Mouse (Mus musculus) bone marrow, adult 2 months (tissue): ENCODE results near the gene Cmc2.

ENCODE experiments used
- CTCF ChIP-seq: fragments of 200-500 bp; IDR thresholded peaks from 2 replicates; pipeline ENCODE4 v1.5.1; 2011; ENCODE audit warnings: low read length, control low read depth; ENCODE audit not compliant: control insufficient read depth, insufficient read depth
- POLR2A ChIP-seq: fragments of 200-500 bp; IDR thresholded peaks from 2 replicates; pipeline ENCODE4 v1.6.1; 2011; ENCODE audit warnings: low read depth, mild to moderate bottlenecking, control low read depth, low read length, borderline replicate concordance; ENCODE audit not compliant: control insufficient read depth

DNA sequence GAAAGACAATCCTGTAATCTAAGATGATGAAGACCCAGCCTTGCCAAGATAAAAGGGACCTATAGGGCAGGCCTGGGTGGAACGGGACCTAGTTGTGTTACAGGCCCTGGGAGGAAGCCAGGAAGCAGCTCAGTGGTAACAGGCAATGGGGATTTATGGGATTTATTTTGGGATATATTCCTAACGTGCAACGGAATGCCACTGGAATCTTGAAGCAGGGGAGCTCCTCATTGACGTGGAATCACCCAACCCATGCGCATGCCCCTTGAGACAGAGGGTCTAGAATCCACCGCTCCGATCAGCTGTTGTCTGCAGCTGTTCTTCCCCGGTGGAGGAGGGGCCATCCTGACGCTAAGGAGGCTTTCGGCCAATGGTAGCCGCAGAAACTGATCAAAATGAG, 69.2 kb downstream of the Cmc2 start:
- TF ChIP-seq POLR2A (no peak), CTCF (no peak)
